Mouse (Mus musculus) E14TG2a.4 (cell line): ENCODE results near the gene Ptp4a2.
"Not testable (repeated sequence)": the region's sequence is repeated elsewhere in the genome, so short reads cannot be mapped to it uniquely, and the experiment has no call there.

ENCODE experiments used
- H3K27me3 ChIP-seq: 2 replicates; pipeline ENCODE4 v1.6.1; 2014; ENCODE audit warnings: low read length, control low read depth; ENCODE audit not compliant: insufficient read depth
- H3K36me3 ChIP-seq: 2 replicates; pipeline ENCODE4 v1.6.1; 2014; ENCODE audit warnings: low read length, control low read depth; ENCODE audit not compliant: insufficient read depth
- H3K4me1 ChIP-seq: replicated peaks from 2 replicates; pipeline ENCODE4 v1.6.1; 2014; ENCODE audit warnings: low read depth, low read length, control low read depth
- H3K4me3 ChIP-seq: replicated peaks from 2 replicates; pipeline ENCODE4 v1.5.1; 2014; ENCODE audit warnings: mild to moderate bottlenecking, low read length
- H3K9me3 ChIP-seq: 2 replicates; pipeline ENCODE4 v1.6.1; 2014; ENCODE audit warnings: low read length, control low read depth
- CTCF ChIP-seq: conservative IDR thresholded peaks from 2 replicates; pipeline ENCODE4 v1.5.1; 2014; ENCODE audit warnings: low read length
- NANOG ChIP-seq: IDR thresholded peaks from 2 replicates; pipeline ENCODE4 v1.6.1; 2014; ENCODE audit warnings: borderline replicate concordance, low read length, mixed read lengths
- POU5F1 ChIP-seq: IDR thresholded peaks from 2 replicates; pipeline ENCODE4 v1.6.1; 2014; ENCODE audit warnings: low read length, borderline replicate concordance

Gene Ptp4a2

GRCm38 (mm10) chr4:129866171-129866570 lies 55.2 kb downstream of the Ptp4a2 start:
- not testable (repeated sequence) for H3K9me3 ChIP-seq, H3K4me3 ChIP-seq, H3K36me3 ChIP-seq, H3K27me3 ChIP-seq
- peak; percentile 42 for TF ChIP-seq CTCF
- H3K4me1 ChIP-seq, result peaks cover 11% of the 10 kb centered on the region

- H3K9me3 ChIP-seq, result no peaks in the 10 kb centered on the region
- H3K36me3 ChIP-seq, result no peaks in the 10 kb centered on the region
- TF ChIP-seq CTCF, result no peak
- no peak for TF ChIP-seq POU5F1
- peaks cover 11% of the 10 kb centered on the region for H3K4me1 ChIP-seq
- no peaks in the 10 kb centered on the region for H3K27me3 ChIP-seq
- no peak overlapping the region for H3K4me3 ChIP-seq
Observed at GRCm38 (mm10) chr4:129868211-129868610, 57.2 kb downstream of the Ptp4a2 start.

- Histone ChIP-seq H3K36me3 (no peaks in the 10 kb centered on the region), H3K4me1 (peaks cover 20% of the 10 kb centered on the region), H3K9me3 (no peaks in the 10 kb centered on the region), H3K27me3 (no peaks in the 10 kb centered on the region), H3K4me3 (no peak overlapping the region)
- TF ChIP-seq NANOG, result no peak
- no peak for TF ChIP-seq POU5F1
- TF ChIP-seq CTCF, result no peak
Observed at GRCm38 (mm10) chr4:129870483-129870882, 59.5 kb downstream of the Ptp4a2 start.

- no peak for TF ChIP-seq POU5F1
- no peak for TF ChIP-seq CTCF
- no peak for TF ChIP-seq NANOG
- Histone ChIP-seq H3K9me3 (no peaks in the 10 kb centered on the region), H3K36me3 (no peaks in the 10 kb centered on the region), H3K4me1 (peaks cover 37% of the 10 kb centered on the region), H3K27me3 (no peaks in the 10 kb centered on the region; the same call in 1 of the 2 replicates), H3K4me3 (no peak overlapping the region)
Observed at GRCm38 (mm10) chr4:129872376-129872922, 61.4 kb downstream of the Ptp4a2 start.

GRCm38 (mm10) chr4:129874805-129875204 lies 63.8 kb downstream of the Ptp4a2 start:
- H3K4me3 ChIP-seq, result no peak overlapping the region
- H3K9me3 ChIP-seq, result no peaks in the 10 kb centered on the region
- peaks cover 53% of the 10 kb centered on the region for H3K4me1 ChIP-seq
- TF ChIP-seq POU5F1, result no peak
- no peak for TF ChIP-seq CTCF
- no peak for TF ChIP-seq NANOG
- H3K36me3 ChIP-seq, result no peaks in the 10 kb centered on the region
- no peaks in the 10 kb centered on the region; the same call in 1 of the 2 replicates for H3K27me3 ChIP-seq

GRCm38 (mm10) chr4:129875406-129875805 lies 64.4 kb downstream of the Ptp4a2 start:
- Histone ChIP-seq H3K9me3 (no peaks in the 10 kb centered on the region), H3K27me3 (no peaks in the 10 kb centered on the region; the same call in 1 of the 2 replicates), H3K4me3 (no peak overlapping the region), H3K36me3 (no peaks in the 10 kb centered on the region), H3K4me1 (peaks cover 50% of the 10 kb centered on the region)
- no peak for TF ChIP-seq POU5F1
- TF ChIP-seq NANOG, result no peak
- no peak for TF ChIP-seq CTCF

GRCm38 (mm10) chr4:129876831-129877764 lies 66.1 kb downstream of the Ptp4a2 start:
- Histone ChIP-seq H3K4me3 (peak overlapping the region; percentile 70), H3K27me3 (no peaks in the 10 kb centered on the region; the same call in 1 of the 2 replicates), H3K9me3 (no peaks in the 10 kb centered on the region), H3K4me1 (peaks cover 55% of the 10 kb centered on the region), H3K36me3 (no peaks in the 10 kb centered on the region)
- TF ChIP-seq CTCF (no peak), POU5F1 (no peak), NANOG (no peak)

- peak overlapping the region; percentile 70 for H3K4me3 ChIP-seq
- peaks cover 64% of the 10 kb centered on the region for H3K4me1 ChIP-seq
- H3K9me3 ChIP-seq, result no peaks in the 10 kb centered on the region
- H3K27me3 ChIP-seq, result no peaks in the 10 kb centered on the region; the same call in 1 of the 2 replicates
- no peak for TF ChIP-seq CTCF
- TF ChIP-seq NANOG, result no peak
- no peak for TF ChIP-seq POU5F1
- H3K36me3 ChIP-seq, result no peaks in the 10 kb centered on the region
Observed at GRCm38 (mm10) chr4:129877967-129878655, 67.1 kb downstream of the Ptp4a2 start.
